Mouse (Mus musculus) gastrocnemius, postnatal 36 days (tissue): ENCODE measurements around the gene Gabbr2. TPM values are rescaled to one million over a fixed set of nuclear protein-coding genes. Genes with fewer than 3 reads are reported as not detected.

Experiments used
- DNase-seq, 2 experiments: peaks; one replicate each; pipeline ENCODE4 v3.0.0; 2022
- intact Hi-C: fragments of 180-260 bp; cut with DNase I; formaldehyde crosslinking; loops from one replicate; pipeline ENCODE4 v1.15.1; 2025
- total RNA-seq, 2 experiments: library from RNA; stranded (reverse); gene quantifications; 2 replicates each; pipeline ENCODE4 v1.2.3; 2021

The Gabbr2 gene
- total RNA-seq, 2 experiments from 2014 or later, result 0.08 TPM; not detected in 1

GRCm38 (mm10) chr4:46688213-46688832 is 303.4 kb downstream of the Gabbr2 start:
- intact Hi-C loops, result loop anchor here (2.0 to 5.0 kb wide), 2 partner anchors 332 to 349 kb away; no protein-coding TSS in a partner anchor
- no peak for DNase-seq

GRCm38 (mm10) chr4:46684160-46684559 is 307.5 kb downstream of the Gabbr2 start:
- intact Hi-C loops, result no loop called here
- DNase-seq, result no peak

GRCm38 (mm10) chr4:46676646-46677045 is 315.0 kb downstream of the Gabbr2 start:
- intact Hi-C loops, result no loop called here
- DNase-seq, result no peak

- DNase-seq, result no peak
- intact Hi-C loops, result no loop called here
Observed at GRCm38 (mm10) chr4:46675992-46676391, 315.7 kb downstream of the Gabbr2 start.

GRCm38 (mm10) chr4:46675272-46675785 is 316.3 kb downstream of the Gabbr2 start:
- intact Hi-C loops, result no loop called here

GRCm38 (mm10) chr4:46668620-46669019 is 323.1 kb downstream of the Gabbr2 start:
- DNase-seq, result no peak
- intact Hi-C loops, result no loop called here

More at GRCm38 (mm10) chr4:46675272-46675785, 316.3 kb downstream of the Gabbr2 start:
- DNase-seq, result no peak

- intact Hi-C loops, result no loop called here
- no peak for DNase-seq
Observed at GRCm38 (mm10) chr4:46666420-46666819, 325.3 kb downstream of the Gabbr2 start.

- no peak for DNase-seq
- intact Hi-C loops, result no loop called here
Observed at GRCm38 (mm10) chr4:46665371-46665774, 326.3 kb downstream of the Gabbr2 start.

- DNase-seq, result peak in 1 of 2 experiments; percentile 28
- intact Hi-C loops, result no loop called here
Observed at GRCm38 (mm10) chr4:46664123-46665009, 327.3 kb downstream of the Gabbr2 start.

- intact Hi-C loops, result no loop called here
- no peak for DNase-seq
Observed at GRCm38 (mm10) chr4:46661433-46661832, 330.2 kb downstream of the Gabbr2 start.

GRCm38 (mm10) chr4:46658946-46659345 is 332.7 kb downstream of the Gabbr2 start:
- no peak for DNase-seq
- intact Hi-C loops, result loop anchor here (2.0 kb wide), 1 partner anchor 46 kb away; no protein-coding TSS in a partner anchor

GRCm38 (mm10) chr4:46657116-46657515 is 334.6 kb downstream of the Gabbr2 start:
- DNase-seq, result peak in 1 of 2 experiments; percentile 54
- intact Hi-C loops, result no loop called here

GRCm38 (mm10) chr4:46655956-46656355 is 335.7 kb downstream of the Gabbr2 start:
- intact Hi-C loops, result no loop called here
- no peak for DNase-seq

- no peak for DNase-seq
- intact Hi-C loops, result no loop called here
Observed at GRCm38 (mm10) chr4:46655298-46655697, 336.4 kb downstream of the Gabbr2 start.

GRCm38 (mm10) chr4:46650086-46650753 is 341.5 kb downstream of the Gabbr2 start, which contains the start of gene Tbc1d2:
Tbc1d2 (minus strand) TSS chr4:46650209.
- DNase-seq, result peak; percentile 88 to 96
- intact Hi-C loops, result loop anchor here (5.0 kb wide), 1 partner anchor 148 kb away; no protein-coding TSS in a partner anchor

- DNase-seq, result no peak
- intact Hi-C loops, result no loop called here
Observed at GRCm38 (mm10) chr4:46649161-46649560, 342.5 kb downstream of the Gabbr2 start.

GRCm38 (mm10) chr4:46643676-46644112 is 348.0 kb downstream of the Gabbr2 start:
- intact Hi-C loops, result no loop called here
- DNase-seq, result no peak

GRCm38 (mm10) chr4:46642924-46643675 is 348.6 kb downstream of the Gabbr2 start:
- intact Hi-C loops, result no loop called here
- DNase-seq, result no peak

- intact Hi-C loops, result no loop called here
- no peak for DNase-seq
Observed at GRCm38 (mm10) chr4:46641283-46641682, 350.4 kb downstream of the Gabbr2 start.

- DNase-seq, result no peak
- intact Hi-C loops, result no loop called here
Observed at GRCm38 (mm10) chr4:46639866-46640265, 351.8 kb downstream of the Gabbr2 start.
